Mouse (Mus musculus) frontal cortex, adult (tissue): ENCODE measurements around the gene Senp1.
A peak's percentile ranks its signal among the peaks of the same experiment; 100 is the strongest.

Experiments
- ATAC-seq: cut with Nextera tagmentation; 2 replicates; pipeline ENCODE4 v1.9.2; 2017; ENCODE audit warnings: mild to moderate bottlenecking, moderate library complexity, mixed read lengths; ENCODE audit not compliant: low TSS enrichment

The Senp1 gene

GRCm38 (mm10) chr15:98048918-98049700 lies 44.4 kb downstream of the Senp1 start:
- ATAC-seq, result no peak

DNA sequence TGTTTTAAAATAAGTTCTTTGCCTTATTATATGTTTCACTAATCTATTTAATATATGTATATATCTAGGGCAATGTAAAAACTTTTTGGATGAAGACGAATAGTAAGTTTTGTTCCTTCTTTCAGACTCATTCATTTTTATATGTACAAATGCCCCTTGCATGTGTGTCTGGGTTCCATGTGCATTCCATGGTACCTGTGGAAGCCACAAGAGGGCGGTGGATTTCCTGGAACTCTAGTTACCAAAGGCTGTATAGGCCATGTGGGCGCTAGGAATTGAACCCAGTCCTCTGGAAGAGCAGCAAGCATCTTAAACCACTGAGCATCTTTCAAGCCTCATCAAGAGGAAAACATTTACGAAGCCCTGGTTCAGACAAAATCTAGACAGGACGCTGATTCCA lies 49.2 kb downstream of the Senp1 start:
- ATAC-seq, result no peak

- ATAC-seq, result peak; percentile 82
Measured at GRCm38 (mm10) chr15:98043967-98044366, 49.6 kb downstream of the Senp1 start.

- ATAC-seq, result no peak
Measured at GRCm38 (mm10) chr15:98042508-98042907, 51.0 kb downstream of the Senp1 start.

- no peak for ATAC-seq
Measured at GRCm38 (mm10) chr15:98039682-98040081, 53.9 kb downstream of the Senp1 start.

- ATAC-seq, result no peak
Measured at GRCm38 (mm10) chr15:98036578-98036977, 57.0 kb downstream of the Senp1 start.

GRCm38 (mm10) chr15:98035076-98035755 lies 58.3 kb downstream of the Senp1 start:
- ATAC-seq, result no peak

DNA sequence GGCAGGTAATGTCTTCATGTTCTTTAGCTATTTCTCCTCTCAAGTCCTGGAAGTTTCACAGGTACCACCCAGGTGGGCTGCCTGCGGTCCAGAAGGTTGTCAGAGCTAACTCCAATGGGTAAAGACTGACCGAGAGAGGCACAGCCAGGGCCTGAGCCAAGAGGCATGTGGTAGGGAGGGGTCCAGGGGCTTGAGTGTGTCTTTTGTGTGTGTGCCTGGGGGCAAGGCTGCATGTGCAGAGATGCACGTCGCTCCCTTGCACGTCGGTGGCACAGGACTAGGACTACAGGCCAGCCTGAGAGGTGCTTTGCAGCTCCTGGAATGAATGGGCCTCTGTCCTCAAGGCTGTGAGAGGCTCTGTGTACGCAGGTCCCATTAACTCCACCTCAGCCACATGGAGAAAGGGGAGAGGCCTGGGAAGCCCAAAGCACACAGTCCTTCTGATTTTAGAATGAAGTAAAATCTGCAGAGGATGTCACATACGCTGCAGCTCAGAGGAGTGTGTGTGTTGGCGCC lies 60.3 kb downstream of the Senp1 start:
- no peak for ATAC-seq

DNA sequence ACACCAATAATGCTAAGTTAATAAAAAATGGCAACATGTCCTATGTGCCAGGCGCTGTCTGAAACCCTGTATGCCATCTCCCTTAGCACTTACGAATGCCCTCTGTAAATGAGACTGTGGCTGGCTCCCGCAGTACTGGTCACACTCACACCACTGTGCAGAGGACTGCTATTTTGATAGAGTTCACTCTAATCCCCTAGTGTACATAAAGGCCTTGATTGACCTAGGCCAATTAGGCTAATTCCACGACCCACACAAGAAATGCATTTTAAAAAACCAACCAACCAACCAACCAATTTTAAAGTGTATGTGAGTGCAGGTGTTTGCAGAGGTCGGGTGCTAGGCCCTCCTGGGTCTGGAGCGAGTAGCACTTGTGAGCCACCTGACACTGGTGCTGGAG lies 63.7 kb downstream of the Senp1 start:
- ATAC-seq, result no peak

GRCm38 (mm10) chr15:98026967-98027904 lies 66.3 kb downstream of the Senp1 start:
- no peak for ATAC-seq

DNA sequence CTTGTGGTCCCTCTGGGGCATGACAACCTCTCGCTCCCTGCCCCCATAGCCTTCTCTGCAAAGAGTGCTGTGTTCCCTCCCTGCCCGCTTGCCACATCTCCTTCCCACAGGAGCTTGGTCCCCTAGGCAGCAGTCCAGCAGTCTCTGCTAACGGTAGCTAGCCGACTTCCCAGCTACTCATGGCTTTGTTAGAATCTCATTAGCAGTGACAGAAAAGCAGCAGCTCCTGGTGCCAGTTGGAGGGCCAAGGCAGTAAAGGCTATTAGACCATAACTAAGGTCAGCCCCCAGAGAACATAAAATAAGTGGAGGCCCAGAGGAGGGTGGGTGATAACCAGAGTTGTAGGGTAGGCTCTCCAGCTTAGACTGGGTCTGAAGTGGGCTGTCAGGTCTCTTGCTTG lies 67.9 kb downstream of the Senp1 start:
- peak; percentile 31; the same call in 1 of the 2 replicates for ATAC-seq

- no peak for ATAC-seq
Measured at GRCm38 (mm10) chr15:98023137-98023536, 70.4 kb downstream of the Senp1 start.

- no peak for ATAC-seq
Measured at GRCm38 (mm10) chr15:98021886-98022285, 71.7 kb downstream of the Senp1 start.

GRCm38 (mm10) chr15:98019047-98019446 lies 74.5 kb downstream of the Senp1 start:
- ATAC-seq, result no peak

DNA sequence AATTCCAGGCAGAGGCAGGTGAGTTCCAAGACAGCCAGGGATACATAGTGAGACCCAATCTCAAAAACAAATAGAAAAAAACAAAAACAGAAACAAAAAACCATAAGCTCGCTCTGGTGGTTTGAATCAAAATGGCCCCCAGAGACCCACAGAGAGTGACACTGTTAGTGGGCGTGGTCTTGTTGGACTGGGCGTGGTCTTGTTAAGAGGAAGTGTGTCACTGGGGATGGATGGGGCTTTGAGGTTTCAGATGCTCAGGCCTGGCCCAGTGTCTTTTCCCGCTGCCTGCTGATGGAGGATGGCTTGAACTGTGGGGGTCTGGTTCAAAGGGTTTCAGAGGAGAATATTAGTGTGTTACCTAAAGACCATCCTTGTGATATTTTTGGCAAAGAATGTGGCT lies 75.6 kb downstream of the Senp1 start:
- ATAC-seq, result no peak

- no peak for ATAC-seq
Measured at GRCm38 (mm10) chr15:98012810-98013209, 80.7 kb downstream of the Senp1 start.

- ATAC-seq, result no peak
Measured at GRCm38 (mm10) chr15:98005181-98005580, 88.4 kb downstream of the Senp1 start.

DNA sequence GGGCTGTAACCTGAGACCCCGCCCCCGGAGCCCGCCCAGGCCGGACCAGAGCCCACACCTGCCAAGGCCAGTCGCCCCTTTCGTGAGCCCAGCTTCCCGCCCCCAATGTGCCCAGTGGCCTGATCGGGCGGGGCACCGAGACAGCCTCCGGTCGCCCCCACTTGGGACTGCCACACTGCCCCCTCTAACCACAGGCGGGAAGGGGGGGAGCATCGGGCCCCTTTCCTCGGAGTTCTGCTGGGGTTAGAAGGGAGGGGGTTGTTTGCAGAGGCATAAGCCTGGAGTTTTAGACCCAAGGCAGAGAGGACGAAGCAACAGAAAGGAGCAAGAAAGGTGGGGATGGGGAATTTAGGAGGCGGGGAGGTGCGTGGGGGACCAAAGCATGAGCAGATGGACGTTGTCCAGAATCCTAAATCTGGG lies 88.8 kb downstream of the Senp1 start:
- ATAC-seq, result no peak

DNA sequence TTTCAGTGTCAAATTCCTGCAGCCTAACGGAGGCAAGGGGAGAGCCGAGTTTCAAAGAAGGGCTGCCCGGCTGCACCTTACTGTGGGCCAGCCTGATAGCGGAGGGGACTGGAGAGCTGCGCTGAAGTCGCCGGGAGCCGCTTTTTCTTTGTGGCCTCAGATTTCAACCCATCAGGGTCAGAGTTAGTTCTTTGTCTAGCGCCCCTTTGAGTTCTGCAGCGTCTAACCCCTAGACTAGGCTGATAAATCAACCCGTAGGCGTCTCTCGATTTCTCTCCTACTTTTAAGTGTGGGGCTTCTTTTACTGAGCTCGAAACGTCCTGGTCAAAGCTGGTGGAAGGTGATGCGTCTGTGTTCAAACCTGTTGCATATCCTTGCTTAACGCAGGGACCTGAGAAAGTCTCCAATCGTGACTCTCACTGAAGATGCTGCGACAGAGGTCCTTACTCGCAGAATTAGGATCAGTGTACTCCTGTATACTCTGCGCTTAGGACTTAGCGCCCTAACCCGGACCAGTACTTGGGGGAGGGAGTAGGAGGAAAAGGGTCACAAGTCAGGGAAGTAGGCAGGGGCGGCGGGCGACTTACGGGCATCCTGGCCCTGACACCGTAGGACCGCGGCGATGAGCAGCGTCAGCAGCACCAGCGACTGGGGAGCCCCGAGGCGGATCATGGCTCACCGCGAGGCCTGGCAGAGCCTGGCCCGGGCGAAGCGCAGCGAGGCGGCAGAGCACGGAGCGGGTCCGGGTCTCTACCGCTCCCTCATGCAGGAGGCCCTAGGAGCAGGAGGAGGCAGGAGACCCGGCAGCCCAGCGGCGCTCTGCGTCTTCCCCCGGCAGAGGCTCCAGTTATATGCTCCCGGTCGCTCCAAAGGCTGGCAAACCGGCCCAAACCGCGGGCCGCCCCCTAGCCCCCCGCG lies 89.5 kb downstream of the Senp1 start, which contains the start of gene Col2a1:
Gene Col2a1, minus strand, starts transcription at position 874 of the 918 bp plus-strand sequence.
- ATAC-seq, result no peak

DNA sequence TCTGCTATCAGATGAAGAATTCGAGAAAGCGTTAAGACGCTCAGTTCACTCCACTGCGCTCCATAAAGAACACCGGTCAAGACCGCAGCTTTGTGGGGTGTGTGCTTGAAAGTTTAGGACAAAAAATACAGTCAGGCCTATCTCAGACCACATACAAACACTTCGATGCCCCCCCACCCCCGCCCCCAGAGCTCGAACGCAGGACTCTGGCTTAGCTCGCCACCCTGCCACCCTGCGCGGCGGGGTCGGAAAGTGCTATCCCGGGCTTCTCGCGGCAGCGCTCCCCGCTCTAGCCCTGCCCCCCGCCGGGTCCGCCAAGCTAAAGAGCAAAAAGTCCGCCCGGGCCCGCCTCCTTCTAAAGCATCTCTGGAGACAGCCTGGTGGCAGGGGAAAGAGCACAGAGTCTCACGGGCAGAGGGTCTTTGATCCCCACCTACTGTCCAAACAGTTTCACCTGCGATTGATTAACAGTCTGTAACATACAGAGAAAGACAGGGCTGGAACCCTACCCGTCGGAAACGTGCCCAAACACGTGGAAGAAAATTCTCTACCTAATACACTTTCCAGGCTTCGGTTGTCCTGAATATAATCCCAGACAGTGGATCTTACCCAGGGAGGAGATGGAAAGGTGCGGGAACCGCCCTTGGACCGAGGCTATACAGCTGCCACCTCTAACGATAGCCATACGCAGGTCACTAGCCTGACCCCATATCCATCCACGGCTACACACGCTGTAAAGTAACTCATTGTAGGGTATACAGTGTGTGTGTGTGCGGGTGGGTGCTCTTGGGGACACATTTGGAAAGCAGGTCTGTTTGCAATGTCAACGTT lies 90.3 kb downstream of the Senp1 start:
- ATAC-seq, result no peak
